Mouse (Mus musculus): ENCODE results near the gene Arl6ip5. TPM values are rescaled to one million over a fixed set of nuclear protein-coding genes. Genes with fewer than 3 reads are reported as not detected.

Gene Arl6ip5
- 183 TPM for polyA plus RNA-seq (2015; fragmentation: Illumina TruSeq; extraction: RNeasy Lipid Tissue Mini Kit (QIAGEN cat#74804); ENCODE audit: insufficient read depth, low replicate concordance)

DNA sequence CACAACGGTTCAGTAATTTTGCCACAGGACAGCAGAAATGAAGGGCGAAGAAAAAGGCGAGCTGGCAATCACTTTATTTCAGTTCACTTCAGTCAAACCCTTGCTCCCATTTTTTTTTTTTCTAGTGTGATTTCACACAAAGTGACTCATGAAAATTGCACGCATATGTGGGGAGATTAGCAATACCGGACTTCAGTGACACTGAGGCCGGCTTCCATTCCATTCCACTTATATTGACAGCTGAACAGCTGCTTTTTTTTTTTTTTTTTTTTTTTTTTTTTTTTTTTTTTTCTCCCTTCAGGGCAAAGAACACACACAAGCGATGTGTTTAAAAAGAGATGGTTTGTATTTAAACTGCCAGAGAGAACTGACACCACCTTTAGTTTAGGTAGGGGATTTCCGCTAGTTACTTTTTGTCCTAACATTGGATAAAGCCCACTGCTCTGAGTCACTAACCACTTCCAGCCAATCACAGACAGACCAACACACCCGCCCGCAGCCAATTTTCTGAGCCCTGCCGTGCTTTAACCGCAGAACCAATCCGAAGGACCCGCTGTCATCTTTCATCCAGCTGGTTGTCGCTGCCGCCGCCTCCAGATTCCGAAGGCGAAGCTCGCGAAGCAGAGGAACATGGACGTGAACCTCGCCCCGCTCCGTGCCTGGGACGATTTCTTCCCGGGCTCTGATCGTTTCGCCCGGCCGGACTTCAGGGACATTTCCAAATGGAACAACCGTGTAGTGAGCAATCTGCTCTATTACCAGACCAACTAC is at the start of gene Arl6ip5:
Gene Arl6ip5, plus strand, starts transcription at position 499 of the 771 bp plus-strand sequence.

DNA sequence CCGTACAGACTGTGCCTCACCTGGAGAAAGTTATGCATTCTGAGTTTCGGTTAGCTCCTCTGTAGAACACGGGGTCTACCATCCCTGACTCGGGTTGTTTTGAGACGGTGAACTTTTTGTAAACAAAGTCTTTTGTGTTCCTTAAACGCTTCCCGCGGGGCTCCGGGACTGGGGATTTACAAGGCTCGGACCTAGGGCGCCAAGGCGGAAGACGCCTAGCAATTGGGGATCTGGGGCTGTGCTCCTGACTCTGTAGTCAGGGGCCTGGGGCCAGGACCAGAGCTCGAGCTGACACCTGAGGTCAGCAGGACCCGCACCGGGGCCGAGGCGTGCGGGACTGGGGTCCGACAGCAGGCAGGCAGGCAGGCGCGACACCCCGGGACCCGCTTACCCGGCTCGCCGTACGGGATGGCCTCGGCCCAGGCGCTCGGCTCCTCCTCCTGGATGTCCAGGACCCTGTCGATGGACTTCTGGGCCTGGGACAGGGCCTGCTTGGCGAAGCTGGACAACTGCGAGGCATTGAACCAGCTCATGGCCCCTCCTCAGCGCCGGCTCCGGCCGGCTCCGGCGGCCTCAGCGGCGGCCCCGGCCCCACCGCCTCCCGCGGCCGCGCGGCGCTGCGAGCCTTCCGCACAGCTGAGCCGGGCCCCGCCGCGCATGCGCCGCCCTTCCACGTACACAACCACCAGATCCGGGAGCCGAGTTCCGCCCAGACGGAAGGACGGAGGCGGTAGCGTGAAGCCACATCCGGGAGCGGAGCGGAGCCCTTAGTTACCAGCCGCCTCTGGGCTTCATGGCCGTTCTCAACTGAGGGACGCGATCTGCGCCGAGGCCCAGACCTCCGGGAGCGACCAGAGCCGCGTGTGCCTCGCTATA is 31.8 kb upstream of the Arl6ip5 start, which contains the start of gene Tmf1:
Gene Tmf1, minus strand, starts transcription at position 632 of the 876 bp plus-strand sequence.

GRCm38 (mm10) chr6:97205439-97205885 is 5.0 kb upstream of the Arl6ip5 start, which contains the start of gene Uba3:
Gene Uba3, minus strand, starts transcription at chr6:97205647.

GRCm38 (mm10) chr6:97252711-97253221 is 42.3 kb downstream of the Arl6ip5 start, which contains the start of gene Lmod3:
Gene Lmod3, minus strand, starts transcription at chr6:97252759.

Other genes with a start within 250 kb of the Arl6ip5 start
- gene Fam19a4, start 150.3 kb upstream of the Arl6ip5 start, polyA plus RNA-seq (2015; fragmentation: Illumina TruSeq; extraction: RNeasy Lipid Tissue Mini Kit (QIAGEN cat#74804); ENCODE audit: insufficient read depth, low replicate concordance), result not detected
- gene Eogt, start 61.5 kb upstream of the Arl6ip5 start, polyA plus RNA-seq (2015; fragmentation: Illumina TruSeq; extraction: RNeasy Lipid Tissue Mini Kit (QIAGEN cat#74804); ENCODE audit: insufficient read depth, low replicate concordance), result 14.2 TPM
- 46.2 TPM for gene Tmf1, start 31.6 kb upstream of the Arl6ip5 start, polyA plus RNA-seq (2015; fragmentation: Illumina TruSeq; extraction: RNeasy Lipid Tissue Mini Kit (QIAGEN cat#74804); ENCODE audit: insufficient read depth, low replicate concordance)
- gene Uba3, start 5.0 kb upstream of the Arl6ip5 start, polyA plus RNA-seq (2015; fragmentation: Illumina TruSeq; extraction: RNeasy Lipid Tissue Mini Kit (QIAGEN cat#74804); ENCODE audit: insufficient read depth, low replicate concordance), result 67.8 TPM
- gene Lmod3, start 42.1 kb downstream of the Arl6ip5 start, polyA plus RNA-seq (2015; fragmentation: Illumina TruSeq; extraction: RNeasy Lipid Tissue Mini Kit (QIAGEN cat#74804); ENCODE audit: insufficient read depth, low replicate concordance), result not detected